Mouse (Mus musculus): ENCODE data around the gene Pinlyp. TPM values are rescaled to one million over a fixed set of nuclear protein-coding genes. Genes with fewer than 3 reads are reported as not detected.

The Pinlyp gene
- total RNA-seq, 1 experiment from 2014 or later = not detected

- peak; percentile 52 for ATAC-seq (replicated peaks; ENCODE audit: low read depth, poor library complexity, severe bottlenecking)
Measured at GRCm38 (mm10) chr7:24499856-24500577, 45.9 kb downstream of the Pinlyp start.

Other genes starting within 250 kb of the Pinlyp start
- gene Zfp61, start 244.9 kb downstream of the Pinlyp start, total RNA-seq (2017) = 15.7 and 21.4 TPM in 2 replicates
- 2.4 and 6.5 TPM in 2 replicates for gene Zfp94, start 229.5 kb downstream of the Pinlyp start, total RNA-seq (2017)
- gene Tescl, start 212.2 kb downstream of the Pinlyp start, total RNA-seq (2017) = not detected in 2 replicates
- gene Lypd5, start 196.9 kb downstream of the Pinlyp start, total RNA-seq (2017) = not detected in 2 replicates
- 70.8 and 84.9 TPM in 2 replicates for gene Kcnn4, start 175.9 kb downstream of the Pinlyp start, total RNA-seq (2017)
- 25.2 and 33.1 TPM in 2 replicates for gene Smg9, start 146.5 kb downstream of the Pinlyp start, total RNA-seq (2017)
- not detected in 2 replicates for gene Irgc1, start 93.8 kb downstream of the Pinlyp start, total RNA-seq (2017)
- gene Plaur, start 83.6 kb downstream of the Pinlyp start, total RNA-seq (2017) = 3.6 and 10.2 TPM in 2 replicates
- gene Cadm4, start 64.1 kb downstream of the Pinlyp start, total RNA-seq (2017) = not detected in 2 replicates
- 7.0 and 9.0 TPM in 2 replicates for gene Zfp428, start 39.1 kb downstream of the Pinlyp start, total RNA-seq (2017)
- gene AC161166.1, start 33.7 kb downstream of the Pinlyp start, total RNA-seq (2017) = not detected in 2 replicates
- gene Irgq, start 15.4 kb downstream of the Pinlyp start, total RNA-seq (2017) = 3.5 and 6.0 TPM in 2 replicates
- gene Xrcc1, start 171 bp upstream of the Pinlyp start, total RNA-seq (2017) = 32.2 and 37.0 TPM in 2 replicates
- 13.2 and 14.6 TPM in 2 replicates for gene Ethe1, start 41.4 kb upstream of the Pinlyp start, total RNA-seq (2017)
- not detected in 2 replicates for gene Zfp575, start 41.5 kb upstream of the Pinlyp start, total RNA-seq (2017)
- 9.6 and 14.7 TPM in 2 replicates for gene Phldb3, start 64.6 kb upstream of the Pinlyp start, total RNA-seq (2017)
- gene Lypd3, start 90.4 kb upstream of the Pinlyp start, total RNA-seq (2017) = not detected in 2 replicates
- not detected in 2 replicates for gene Tex101, start 130.6 kb upstream of the Pinlyp start, total RNA-seq (2017)
- gene BC049730, start 163.1 kb upstream of the Pinlyp start, total RNA-seq (2017) = not detected in 2 replicates
- not detected in 2 replicates for gene Gm4763, start 180.8 kb upstream of the Pinlyp start, total RNA-seq (2017)
- 5.7 and 9.7 TPM in 2 replicates for gene Cd177, start 214.2 kb upstream of the Pinlyp start, total RNA-seq (2017)
- 1.2 TPM in 1 of 2 replicates, not detected in the other for gene Ceacam10, start 231.1 kb upstream of the Pinlyp start, total RNA-seq (2017)